Mouse (Mus musculus) embryo, embryonic 11.5 days (tissue): ENCODE results near the gene Coq8b.

Source experiments
- DNase-seq: peaks from one replicate; pipeline ENCODE4 v3.0.0-alpha.2; 2012; ENCODE audit warnings: low read depth, low spot score

Coq8b gene

DNA sequence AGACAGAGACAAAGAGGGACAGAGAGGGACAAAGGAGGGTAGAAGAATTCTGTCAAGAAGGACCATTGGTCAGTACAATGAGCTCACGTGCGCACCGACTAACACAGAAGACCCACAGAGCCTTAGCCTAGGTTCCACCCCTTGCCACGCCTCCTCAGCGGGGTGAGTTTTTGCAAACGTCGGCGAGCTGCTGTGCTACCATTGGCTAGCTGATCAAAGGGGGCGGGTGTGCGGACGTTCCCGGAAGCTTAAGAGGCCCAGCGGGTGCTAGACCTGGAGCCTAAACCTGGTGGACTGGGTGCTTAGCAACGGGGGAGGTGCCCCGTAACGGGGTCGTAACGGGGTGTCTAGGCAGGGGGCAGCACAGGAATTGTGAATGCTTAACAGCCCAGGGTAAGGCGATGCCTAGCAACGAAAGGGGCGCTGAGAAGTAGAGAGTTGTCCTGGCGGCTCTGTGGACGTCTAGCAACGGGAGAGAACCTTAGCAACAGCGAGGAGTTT, at the start of gene Coq8b:
Gene Coq8b (plus strand): TSS at position 243 of the 501 bp plus-strand sequence.
- DNase-seq, result peak; percentile 88

DNA sequence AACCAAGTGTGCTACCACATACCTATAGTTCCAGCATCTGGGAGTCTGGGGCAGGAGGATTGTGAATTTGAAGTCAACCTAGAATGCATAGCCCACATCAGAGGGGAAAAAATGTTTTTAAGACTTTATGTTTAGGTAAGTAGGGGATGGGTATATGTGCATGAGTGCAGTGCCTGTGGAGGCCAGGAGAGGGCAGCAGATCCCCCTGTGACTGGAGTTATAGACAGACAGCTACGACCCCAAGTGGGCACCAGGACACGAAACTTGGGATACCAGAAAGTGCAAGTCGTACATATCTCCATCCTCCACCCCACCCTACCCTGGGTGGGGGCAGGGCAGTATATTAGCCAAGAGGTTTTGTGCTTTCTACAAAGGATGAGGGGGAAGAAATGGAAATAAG, 47.9 kb upstream of the Coq8b start:
- DNase-seq, result no peak

DNA sequence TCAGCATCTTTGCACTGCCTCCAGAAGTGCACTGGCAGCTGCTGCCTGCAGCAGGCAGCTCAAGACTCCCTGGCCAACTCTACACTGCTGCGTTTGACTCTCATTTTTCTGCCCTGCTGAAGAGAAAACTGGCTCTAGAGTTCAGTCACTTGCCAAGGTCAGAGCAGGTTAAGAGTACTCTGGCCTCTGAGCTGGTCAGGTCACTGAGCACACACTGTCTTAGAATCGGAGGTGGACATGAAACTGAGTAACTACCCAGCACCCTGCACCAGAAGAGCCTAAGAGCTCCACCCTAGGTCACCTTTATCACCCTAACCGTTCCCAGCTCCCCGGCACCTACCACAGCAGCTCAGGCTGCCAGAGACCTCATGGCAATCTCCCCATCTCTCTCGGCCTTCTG, 46.8 kb upstream of the Coq8b start:
- no peak for DNase-seq

DNA sequence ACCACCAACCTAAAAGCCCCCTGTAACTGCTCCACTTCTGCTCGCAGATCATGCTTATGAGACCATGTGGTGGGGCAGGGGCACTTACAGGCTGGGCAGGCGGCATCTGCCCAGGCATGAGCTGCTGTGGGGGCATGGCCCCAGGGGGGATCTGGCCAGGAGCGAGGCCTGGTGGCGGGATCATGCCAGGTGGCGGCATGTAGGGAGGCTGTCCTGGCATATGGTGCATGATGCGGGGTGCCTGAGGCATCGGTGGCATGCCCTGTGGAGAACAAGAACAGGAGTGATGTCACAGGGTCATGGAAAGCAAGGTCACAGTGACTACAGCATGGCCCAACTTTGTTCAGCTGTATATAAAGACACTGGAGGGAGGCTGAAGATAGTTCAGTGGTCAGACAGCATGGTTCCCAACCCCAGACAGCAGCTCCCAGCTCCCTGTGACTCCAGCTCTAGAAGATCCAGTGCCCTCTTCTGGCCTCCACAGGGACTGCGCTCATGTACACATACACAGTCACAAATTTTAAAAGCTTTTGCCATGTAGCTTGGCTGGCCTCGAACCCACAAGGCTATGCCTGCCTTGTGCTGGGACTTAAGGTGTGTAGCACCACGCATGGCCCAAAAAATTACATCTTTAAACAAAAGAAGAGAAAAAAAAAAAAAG, 43.4 kb upstream of the Coq8b start:
- DNase-seq, result no peak

DNA sequence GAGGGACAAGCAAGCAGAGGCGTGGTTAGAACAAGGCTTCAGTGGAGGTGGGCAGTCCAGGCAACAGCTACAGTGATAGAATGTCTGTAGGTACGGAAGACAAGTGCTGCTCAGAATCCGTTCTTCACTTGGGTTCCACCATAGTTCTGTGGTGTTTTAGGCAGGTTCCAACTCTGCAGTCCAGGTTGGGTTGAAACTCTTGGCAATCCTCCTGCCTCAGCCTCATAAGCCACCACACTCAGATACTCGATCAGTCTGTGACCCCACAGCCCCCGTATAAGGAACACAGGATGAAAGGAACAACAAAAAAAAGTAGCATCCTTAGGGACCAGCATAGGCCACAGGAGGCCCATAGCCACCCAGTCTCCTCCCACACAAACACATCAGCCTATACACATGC, 40.4 kb upstream of the Coq8b start:
- no peak for DNase-seq

DNA sequence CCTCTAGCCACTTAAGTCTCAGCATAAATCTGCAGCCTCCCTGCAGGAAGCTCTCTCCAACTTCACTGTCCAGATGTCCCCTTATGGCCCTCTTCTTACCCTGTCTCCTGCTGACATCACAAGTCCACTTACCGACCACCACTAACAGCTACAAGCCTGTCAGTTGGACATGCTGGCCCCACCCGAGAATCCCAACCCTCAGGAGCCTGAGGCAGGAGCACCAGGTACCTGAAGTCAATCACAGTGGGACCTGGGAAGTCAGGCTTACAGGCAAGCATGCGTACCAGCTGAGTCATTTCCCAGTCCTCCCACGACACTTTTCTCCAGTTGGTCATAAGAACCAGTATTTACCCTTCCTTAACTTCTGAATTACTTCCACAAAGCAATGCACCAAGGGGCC, 39.1 kb upstream of the Coq8b start:
- no peak for DNase-seq

DNA sequence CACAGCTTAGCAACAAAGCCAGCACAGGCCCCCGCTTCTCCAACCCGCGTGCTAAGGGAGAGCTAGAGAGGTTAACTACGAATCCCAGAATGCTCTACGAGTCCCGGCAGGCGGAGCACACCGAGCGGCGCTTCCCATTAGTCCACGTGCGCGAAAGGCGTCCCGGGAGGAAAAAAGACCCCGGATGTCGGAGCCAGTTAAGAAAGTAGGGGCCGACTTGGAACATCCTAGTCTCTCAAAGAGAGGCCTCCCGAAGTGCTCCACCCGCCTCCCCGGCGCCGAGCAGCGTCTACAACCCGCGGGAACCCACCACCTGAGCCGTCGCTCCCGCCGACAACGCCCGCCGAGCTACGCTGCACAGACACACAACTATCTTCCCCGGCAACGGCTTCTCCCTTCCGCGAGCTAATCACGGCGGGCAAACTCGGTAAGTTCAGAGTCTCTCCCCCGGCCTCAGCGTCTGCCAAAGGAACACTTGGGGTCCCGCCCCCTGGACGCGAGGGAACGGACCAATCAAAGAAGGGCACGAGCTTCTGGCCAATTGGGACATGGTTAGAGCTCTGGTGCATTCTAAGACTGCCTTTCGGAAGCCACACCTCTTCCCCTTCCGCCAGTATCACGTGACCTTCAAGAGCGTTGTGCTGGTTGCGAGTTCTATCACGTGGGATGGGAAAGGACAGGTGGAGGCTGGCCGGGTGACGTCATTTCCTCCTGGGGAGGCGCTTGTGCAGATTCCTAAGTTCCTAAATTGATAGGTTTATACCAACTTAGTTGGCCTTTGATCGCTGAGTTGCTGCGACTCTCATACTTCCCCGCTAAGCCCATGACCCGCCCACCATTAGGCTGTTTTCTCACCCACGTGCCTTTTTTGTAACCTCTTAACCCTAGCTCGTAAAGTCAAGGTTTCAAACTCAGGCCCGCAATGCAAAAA, 36.9 kb upstream of the Coq8b start, which contains the start of the genes BC024978 and Snrpa:
Gene BC024978 (plus strand): TSS at position 101 of the 931 bp plus-strand sequence.
Gene Snrpa (minus strand): TSS at position 591 of the 931 bp plus-strand sequence.
- peak; percentile 97 for DNase-seq

DNA sequence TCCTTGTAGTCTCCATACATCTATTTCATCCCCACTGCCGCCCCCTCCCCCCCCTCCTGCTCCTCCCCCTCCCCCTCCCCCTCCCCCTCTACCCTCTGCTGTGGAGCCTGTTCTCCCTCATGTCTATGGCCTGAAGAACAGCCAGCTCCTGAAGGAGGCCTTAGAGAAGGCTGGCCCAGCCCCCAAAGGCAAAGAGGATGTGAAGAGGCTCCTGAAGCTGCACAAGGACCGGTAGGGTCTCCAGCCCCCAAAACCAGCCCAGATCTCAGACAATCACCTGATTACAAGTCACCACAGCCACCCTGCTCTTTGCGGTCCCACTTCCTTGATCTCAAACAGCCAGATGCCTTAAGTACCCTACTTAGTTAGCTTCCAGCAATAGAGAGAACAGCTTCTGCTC, 35.7 kb upstream of the Coq8b start:
- DNase-seq, result no peak

DNA sequence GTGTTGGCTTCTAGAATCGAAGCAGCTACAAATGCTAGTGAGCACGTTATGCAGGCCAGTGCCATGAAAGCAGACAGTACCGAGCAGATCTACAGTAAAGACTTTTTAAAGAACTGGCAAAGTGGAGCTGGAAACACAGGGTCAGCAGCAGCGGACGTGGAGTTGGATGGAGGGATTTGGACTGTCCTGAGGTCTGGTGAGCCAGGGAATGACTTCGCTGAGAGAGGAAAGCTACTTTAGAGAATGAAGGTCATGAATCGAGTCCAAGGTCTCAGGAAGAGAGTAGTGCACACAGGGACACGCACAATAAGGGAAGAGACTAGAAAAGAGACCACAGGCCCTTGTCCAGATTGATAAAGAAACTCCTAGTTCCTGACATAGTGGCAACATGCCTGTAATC, 35.2 kb upstream of the Coq8b start:
- DNase-seq, result no peak

DNA sequence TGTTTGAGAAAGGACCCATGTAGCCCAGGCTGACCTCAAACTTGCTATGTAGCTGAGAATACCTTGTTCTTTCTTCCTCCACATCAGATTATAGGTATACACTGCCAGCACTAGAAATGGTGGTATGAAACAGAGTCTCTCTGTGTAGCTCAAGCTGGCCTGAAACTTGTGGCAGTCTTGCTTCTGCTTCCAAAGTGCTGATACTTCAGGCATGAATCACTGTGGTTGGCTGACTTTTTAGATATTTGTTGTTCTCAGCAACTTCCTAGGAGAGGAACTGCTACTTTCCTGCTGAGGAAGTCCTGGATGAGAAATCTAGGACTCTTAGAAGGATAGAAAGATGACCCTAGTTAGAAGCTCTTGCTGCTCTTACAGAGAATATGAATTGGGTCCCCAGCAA, 34.5 kb upstream of the Coq8b start:
- no peak for DNase-seq

DNA sequence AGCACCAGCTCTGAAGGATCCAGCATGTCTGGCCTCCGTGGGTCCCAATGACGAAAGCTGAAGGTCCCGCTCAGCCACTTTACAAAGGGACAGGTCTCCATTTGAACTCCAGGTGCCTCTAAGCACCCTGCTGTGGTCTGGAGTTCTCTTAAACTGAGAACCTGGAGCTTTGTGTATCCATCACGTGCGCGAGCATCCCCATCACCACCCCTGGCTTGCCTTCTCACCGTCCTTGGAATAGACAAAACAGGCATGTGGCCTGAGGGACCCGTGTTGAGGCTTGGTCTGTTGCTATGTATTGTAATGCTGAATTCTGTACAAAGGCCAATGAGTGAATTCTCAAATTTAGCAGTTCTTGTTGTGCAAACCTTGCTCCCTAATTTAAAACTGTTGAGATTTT, 34.0 kb upstream of the Coq8b start:
- DNase-seq, result no peak

DNA sequence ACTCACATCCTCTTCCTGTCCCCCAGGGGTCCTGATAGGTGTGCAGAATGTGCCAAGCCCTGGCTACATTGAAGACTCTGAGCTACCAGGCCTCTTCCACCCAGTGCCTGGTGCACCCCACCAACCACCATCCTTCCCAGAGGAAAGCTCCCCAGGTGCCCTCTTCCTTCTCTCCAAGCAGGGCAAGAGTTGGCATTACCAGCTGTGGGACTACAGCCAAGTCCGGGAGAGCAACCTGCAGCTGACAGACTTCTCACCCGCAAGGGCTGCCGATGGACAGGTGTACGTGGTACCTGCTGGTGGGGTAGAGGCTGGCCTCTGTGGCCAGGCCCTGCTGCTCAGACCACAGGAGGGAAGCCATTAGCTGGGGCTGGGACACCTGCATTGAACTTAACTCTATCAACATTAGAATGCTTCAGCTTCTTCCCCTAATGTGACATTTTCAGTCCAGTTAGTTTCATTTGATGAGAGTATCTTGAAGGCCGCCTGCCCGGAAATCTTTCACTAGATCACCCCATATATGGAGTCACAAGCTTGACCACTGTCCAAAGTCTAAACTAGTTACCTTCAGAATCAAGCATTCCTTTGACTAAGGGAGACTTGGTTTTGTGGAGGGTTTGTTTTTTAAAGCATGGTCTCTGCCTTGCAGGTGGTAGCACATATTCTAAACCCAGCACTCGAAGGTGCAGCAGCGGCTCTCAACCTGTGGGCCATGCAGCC, 28.9 kb upstream of the Coq8b start:
- no peak for DNase-seq

DNA sequence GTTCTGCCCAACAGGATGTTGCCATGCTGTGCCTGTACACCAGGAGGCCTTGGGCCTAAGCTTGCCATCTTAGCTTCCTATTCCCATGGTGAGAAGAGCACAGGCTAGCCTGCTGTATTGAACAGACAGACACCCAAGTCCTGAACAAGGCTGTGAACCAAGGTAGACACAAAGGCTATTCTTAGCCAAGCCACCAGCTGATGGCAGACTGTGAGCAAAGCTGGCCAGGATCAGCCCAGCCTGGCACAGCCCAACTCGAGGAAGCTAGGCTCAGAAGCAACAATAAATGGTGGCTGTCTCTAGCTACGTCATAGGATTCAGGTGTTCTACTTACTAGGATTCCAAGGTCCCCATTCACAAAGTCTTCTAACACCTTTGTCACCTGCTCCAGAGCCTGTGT, 20.2 kb upstream of the Coq8b start:
- DNase-seq, result no peak

DNA sequence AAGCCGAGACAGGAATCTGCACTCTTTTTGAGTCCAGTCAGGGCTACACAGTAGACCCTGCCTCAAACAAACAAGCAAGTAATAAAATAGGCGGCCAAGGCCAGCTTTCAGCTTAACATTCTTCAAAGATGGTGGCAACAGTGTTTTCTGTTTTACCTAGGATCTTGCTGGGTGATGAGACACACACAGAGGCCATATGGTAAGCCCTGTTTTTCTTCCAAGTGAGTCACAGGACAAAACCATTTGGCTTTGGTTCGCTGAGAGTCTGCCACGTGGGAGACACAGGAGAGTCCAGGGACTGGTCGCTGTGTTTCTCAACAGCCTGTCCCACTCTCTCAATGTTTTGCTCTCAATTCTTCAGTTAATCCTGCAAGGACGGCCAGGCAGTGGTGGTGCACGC, 14.2 kb upstream of the Coq8b start:
- no peak for DNase-seq

DNA sequence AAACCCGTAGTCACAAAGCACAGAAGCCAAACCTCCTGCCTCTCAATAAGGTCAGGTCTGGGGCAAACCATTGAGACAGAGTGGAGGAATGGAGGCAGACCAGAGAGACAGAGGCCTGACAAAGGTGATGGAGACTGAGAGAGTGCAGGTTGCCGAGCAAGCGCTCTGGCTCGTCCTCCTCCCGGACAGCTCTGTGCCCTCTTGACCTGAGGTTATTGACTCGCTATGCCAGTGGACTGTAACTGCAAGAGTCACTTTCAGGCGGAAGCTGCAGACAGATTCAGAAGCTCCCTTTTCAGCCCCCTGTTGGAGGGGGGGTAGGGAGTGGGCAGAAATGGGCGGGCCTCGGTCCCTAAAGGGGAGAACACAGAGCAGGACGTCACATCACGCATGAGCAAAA, 12.9 kb upstream of the Coq8b start:
- no peak for DNase-seq

DNA sequence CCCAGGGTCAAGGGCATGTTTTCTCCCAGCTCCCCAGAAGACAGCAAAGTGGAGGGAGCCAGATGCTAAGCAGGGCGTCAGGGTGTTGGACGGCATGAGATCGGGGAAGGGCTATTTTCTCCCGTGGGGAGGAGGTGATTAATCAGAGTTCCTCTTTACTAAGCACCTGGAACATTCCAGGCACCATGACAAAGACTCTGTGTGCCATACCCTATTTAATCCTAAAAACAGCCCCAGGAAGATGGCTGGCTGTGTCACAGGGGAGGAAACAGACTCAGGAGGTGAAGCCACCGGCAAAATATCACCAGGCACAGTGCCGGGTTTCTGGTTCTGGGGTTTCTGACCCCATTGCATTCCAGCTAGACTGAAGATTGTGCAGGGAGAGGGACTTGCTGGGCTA, 10.9 kb upstream of the Coq8b start:
- DNase-seq, result no peak

DNA sequence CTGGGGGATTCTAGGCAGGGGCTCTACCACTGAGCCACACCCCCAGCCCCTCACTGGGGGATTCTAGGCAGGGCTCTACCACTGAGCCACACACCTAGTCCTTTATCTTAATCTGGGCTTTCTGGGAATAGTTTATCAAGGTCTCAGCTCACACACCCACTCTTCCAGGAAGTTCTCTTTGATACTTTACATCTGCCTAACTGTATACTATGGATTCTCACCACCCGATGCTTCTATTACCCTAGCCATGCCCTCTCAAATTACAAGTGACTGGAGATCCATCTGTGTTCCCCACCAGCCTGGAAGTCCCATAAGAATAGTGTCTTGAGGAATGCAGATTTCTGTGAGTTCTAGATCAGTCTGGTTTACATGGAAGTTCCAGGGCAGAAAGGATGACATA, 10.3 kb upstream of the Coq8b start:
- no peak for DNase-seq

DNA sequence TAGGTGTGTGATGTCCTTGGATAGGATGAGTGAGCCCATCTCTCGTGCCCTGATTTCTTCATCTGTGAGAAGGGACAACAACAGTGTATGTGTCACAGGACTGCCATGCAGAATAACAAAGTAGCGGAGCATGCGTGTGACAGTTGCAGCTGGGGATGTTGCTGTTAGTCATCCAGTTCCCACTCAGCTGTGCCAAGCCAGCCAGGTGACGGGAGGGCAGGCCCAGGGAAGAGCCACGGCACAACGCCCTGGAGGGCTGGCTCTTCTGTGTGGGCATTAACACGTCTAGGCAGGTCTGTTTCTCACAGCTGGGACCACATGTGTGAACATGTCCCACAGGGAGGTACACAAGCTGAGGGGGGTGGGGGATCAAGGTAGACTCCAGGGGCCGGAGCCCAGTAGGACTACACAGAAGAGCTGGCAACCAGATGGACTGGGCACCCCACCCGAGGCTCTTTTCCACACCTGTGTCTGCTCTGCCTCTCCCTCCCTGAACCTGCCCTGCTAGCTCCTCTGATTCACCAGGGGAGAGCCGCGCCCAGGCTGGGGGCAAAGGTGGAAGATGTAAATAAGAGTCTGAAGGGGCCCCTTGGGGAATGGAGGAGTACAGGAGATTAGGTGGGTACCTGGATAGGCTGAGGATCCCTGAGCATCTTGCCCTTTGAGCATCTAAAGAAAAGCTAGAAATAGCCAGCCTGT, 7.8 kb upstream of the Coq8b start:
- no peak for DNase-seq

DNA sequence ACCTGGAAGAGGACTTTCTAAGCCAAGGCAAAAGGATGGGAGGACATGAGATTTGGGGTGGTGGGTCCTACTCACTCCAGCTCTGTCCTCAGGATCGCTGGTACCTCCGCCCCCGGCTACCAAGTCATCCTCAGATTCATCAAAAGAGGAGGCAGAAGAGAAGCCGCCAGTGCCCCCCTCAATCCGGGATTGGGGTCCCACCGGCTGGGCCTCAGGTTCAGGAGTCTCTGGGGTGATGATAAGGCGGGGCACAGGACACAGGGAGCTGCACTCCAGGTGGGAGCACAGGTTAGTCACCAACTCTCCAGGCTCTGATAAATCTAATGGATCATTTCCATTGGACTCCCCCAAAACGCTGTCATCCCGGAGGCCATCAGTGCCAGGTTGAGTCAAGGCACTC, 5.5 kb upstream of the Coq8b start:
- DNase-seq, result no peak

DNA sequence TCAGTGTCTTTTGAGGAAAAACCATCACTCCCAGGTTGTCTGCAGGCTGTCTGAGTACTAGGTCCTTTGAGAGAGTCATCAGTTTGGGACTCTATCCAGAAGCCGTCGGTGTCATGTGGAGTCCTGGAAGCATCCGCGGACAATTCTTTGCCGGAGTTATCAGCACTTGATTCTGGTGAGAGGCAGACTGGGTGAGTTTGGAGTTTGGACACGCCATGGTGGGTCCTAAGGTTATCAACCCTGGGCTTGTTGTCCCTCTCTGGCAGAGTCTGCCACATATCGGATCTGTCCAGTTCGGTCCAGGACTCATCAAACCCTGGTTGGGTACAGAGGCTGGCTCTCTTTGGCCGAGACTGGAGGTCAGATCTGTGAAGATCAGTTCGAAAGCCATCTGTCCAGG, 5.1 kb upstream of the Coq8b start:
- DNase-seq, result no peak

DNA sequence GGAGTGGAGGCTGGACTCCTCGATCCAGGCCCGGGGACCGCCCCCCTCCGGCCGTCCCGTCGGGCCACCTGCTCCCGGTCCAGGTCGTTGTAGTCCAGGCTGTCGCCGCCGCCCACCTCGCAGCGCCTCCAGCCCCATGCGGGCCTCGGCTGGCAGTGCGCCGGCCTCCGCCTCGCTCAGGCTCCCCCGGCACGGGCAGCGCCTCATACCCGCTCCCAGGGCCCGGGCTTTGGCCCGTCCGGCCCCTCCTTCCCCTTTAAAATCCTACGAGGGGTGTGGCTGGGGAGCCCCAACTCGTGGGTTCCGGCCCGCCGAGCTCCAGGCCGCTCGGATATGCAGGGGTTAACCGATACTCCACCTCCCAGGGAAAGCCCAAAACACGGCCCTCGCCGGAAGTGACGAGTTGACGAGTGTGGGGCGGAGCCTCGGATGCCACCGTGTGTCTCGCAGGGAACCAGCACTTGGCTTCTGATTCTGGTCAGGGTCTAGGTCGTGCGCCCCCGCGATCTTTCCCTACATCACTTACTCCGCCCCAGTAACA, 4.5 kb upstream of the Coq8b start, which contains the start of gene Itpkc:
Gene Itpkc (minus strand): TSS at position 381 of the 541 bp plus-strand sequence.
- DNase-seq, result peak; percentile 93
